Mouse (Mus musculus) liver, adult 2 months (tissue): ENCODE data around the gene Elane. TPM values are rescaled to one million over a fixed set of nuclear protein-coding genes. Genes with fewer than 3 reads are reported as not detected.

Experiments
- DNase-seq: peaks from one replicate; pipeline ENCODE4 v3.0.0-alpha.2; 2011; ENCODE audit warnings: low read depth, low spot score; ENCODE audit errors: extremely low read depth
- H3K27ac ChIP-seq: fragments of 200-500 bp; replicated peaks from 2 replicates; pipeline ENCODE4 v1.5.1; 2012; ENCODE audit warnings: low read depth, mild to moderate bottlenecking, control low read depth, inconsistent platforms, low read length; ENCODE audit not compliant: insufficient read depth
- H3K27me3 ChIP-seq: fragments of 200-500 bp; 2 replicates; pipeline ENCODE4 v1.6.1; 2012; ENCODE audit warnings: mild to moderate bottlenecking, moderate library complexity, low read length, inconsistent platforms; ENCODE audit not compliant: control insufficient read depth, insufficient read depth
- H3K36me3 ChIP-seq: fragments of 200-500 bp; 2 replicates; pipeline ENCODE4 v1.6.1; 2012; ENCODE audit warnings: low read length, inconsistent platforms; ENCODE audit not compliant: control insufficient read depth, insufficient read depth
- H3K4me1 ChIP-seq: fragments of 200-500 bp; 2 replicates; pipeline ENCODE4 v1.6.1; 2011; ENCODE audit warnings: low read length; ENCODE audit not compliant: control insufficient read depth, insufficient read depth
- H3K4me3 ChIP-seq: fragments of 200-500 bp; 2 replicates; pipeline ENCODE4 v1.5.1; 2011; ENCODE audit warnings: low read depth, mild to moderate bottlenecking, control low read depth, low read length, moderate library complexity; ENCODE audit not compliant: insufficient read depth
- H3K79me2 ChIP-seq: fragments of 200-500 bp; 2 replicates; pipeline ENCODE4 v1.6.1; 2012; ENCODE audit warnings: inconsistent platforms, mild to moderate bottlenecking, low read length, moderate library complexity; ENCODE audit not compliant: control insufficient read depth, insufficient read depth
- H3K9ac ChIP-seq: fragments of 200-500 bp; 2 replicates; pipeline ENCODE4 v1.6.1; 2012; ENCODE audit warnings: low read depth, mild to moderate bottlenecking, control low read depth, inconsistent platforms, low read length
- CTCF ChIP-seq: fragments of 200-500 bp; IDR thresholded peaks from 2 replicates; pipeline ENCODE4 v1.5.1; 2011; ENCODE audit warnings: low read depth, low read length, control low read depth
- POLR2A ChIP-seq: fragments of 200-500 bp; IDR thresholded peaks from 2 replicates; pipeline ENCODE4 v1.6.1; 2011; ENCODE audit warnings: low read length, control low read depth; ENCODE audit not compliant: insufficient read depth; ENCODE audit errors: extremely low read depth
- WGBS: fragments of 180-500 bp; shearing (Covaris S2); methylation state at CpG from one replicate; pipeline ENCODE4 v1.1.7; 2018; 5-methylcytosine and 5-hydroxymethylcytosine counted together
- polyA plus RNA-seq: library from polyadenylated mRNA; depleted of rRNA; stranded (reverse); fragments of >200 nt; gene quantifications from 2 replicates; pipeline ENCODE4 v1.2.3, GENCODE M21; 2012
- total RNA-seq: library from RNA; depleted of rRNA; stranded (reverse); fragments of >200 nt; gene quantifications from 2 replicates; pipeline ENCODE4 v1.2.3, GENCODE M21; 2014

The Elane gene
- total and polyA plus RNA-seq, 2 experiments: 0.12 TPM; not detected in 1

DNA sequence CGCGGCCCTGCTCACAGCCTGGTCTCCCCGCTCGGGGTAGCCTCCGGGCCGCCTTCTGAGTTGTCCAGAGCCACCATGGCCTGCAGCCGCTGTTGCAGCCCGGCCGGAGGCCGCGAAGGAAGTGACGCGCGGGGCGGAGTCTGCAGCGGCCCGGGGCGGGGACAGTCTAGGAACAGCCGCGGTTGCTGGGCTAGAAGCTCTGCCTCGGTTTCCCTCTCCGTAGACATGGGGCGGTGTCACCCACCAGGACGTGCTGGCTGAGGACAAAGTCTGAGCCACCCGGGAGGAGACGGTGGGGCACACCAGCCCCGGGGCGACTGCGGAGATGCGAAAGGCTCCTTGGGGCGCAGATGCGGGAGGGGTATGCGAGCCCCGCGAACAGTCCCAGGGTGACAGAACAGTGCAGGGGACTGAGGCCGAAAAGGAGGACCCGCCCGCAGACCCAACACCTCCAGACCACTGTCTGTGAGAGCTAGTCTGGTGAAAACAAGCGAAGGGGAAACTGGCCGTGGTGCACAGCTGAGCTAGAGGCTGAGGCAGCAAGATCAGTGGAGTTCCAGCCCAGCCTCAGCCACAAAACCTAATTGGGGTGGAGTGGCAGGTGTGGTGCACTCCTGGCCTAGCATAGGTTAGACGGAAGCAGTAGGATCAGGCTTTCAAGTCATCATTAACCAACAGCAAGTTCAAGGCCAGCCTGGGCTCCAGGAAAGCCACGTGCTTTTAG lies 30.9 kb downstream of the Elane start, which contains the start of gene Kiss1r:
Gene Kiss1r (plus strand): TSS at position 164 of the 724 bp plus-strand sequence.
- Histone ChIP-seq H3K27me3 (peaks cover 12% of the 10 kb centered on the region), H3K27ac (peak within 1 kb of the TSS; percentile 51), H3K9ac (peak within 1 kb of the TSS; percentile 87), H3K4me1 (peaks cover 4% of the 10 kb centered on the region), H3K36me3 (no peaks in the 10 kb centered on the region), H3K4me3 (peak within 1 kb of the TSS; percentile 73), H3K79me2 (peaks cover 7% of the 10 kb centered on the region; the same call in 1 of the 2 replicates)
- TF ChIP-seq POLR2A (peak; percentile 90), CTCF (no peak)
- 2% methylated on average over 42 of the region's 42 CpGs for WGBS
- peak; percentile 45 for DNase-seq

DNA sequence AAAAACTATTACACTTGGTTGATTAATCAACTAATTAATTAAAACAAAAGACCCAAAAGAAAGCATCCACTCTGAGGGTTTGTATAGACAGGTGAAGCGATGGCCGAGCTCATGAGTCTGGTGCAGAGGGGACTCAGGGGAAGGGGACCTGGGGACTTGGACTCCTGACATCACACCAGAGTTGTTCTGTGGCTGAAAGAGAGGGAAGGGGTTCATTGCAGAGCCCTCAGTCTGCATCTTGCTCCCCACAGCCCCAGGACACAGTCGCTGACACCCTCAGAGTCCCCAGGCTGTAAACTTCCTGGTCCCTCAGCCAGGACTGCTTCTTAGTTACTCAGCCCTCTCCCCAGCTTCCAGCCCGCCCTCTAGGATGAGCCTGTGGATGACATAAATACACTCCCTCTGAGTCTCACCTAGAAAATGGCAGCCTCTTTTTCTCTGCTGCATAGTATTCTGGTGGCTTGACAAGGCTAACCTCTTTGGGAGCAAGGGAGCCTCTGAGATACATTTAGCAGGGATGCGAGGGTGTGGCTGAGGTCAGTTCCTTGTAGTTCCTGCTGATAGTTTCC lies 31.6 kb downstream of the Elane start:
- 83% methylated on average over 5 of the region's 5 CpGs for WGBS
- no peak overlapping the region for H3K9ac ChIP-seq
- H3K4me1 ChIP-seq: peaks cover 4% of the 10 kb centered on the region

DNA sequence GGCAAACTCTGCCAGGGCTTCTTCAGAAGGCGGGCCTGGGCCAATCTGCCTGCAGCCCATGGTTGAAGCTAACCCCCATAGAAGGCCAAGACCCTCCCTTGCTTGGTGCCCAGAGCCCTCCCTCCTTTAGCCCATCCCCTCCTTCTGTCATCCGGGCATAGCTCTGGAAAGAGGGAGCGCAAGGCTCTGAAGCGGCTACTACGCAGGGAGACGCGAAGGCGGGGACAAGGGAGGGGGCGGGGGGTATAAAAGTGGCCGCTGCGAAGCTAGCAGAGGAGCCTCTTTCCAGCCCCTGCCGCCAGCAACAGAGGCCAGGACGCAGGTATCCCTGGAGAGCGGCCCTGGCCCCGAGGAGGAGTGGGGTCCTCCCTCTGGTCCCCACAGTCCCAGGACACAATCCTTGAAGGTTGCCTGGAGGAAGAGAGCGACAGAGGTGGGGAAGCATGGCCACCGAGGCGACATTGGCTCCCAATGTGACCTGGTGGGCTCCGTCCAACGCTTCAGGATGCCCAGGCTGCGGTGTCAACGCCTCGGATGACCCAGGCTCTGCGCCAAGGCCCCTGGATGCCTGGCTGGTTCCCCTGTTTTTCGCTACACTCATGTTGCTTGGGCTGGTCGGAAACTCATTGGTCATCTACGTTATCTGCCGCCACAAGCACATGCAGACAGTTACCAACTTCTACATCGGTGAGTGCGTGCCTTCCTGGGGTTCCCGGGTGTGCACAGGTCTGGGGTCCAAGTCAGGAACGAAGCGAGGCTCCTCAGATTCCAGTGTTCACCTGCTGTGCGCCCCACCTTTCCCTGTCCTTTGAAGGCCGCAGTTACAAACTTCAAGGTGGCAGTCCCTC lies 32.4 kb downstream of the Elane start:
- Histone ChIP-seq H3K4me1 (peaks cover 4% of the 10 kb centered on the region), H3K36me3 (no peaks in the 10 kb centered on the region), H3K79me2 (peaks cover 7% of the 10 kb centered on the region; the same call in 1 of the 2 replicates), H3K27me3 (peaks cover 12% of the 10 kb centered on the region), H3K4me3 (peak overlapping the region; percentile 43; the same call in 1 of the 2 replicates), H3K9ac (0 out of 2 replicates have a peak overlapping the region, but pooled peaks have one; percentile 19), H3K27ac (no peak overlapping the region)
- TF ChIP-seq POLR2A (no peak), CTCF (no peak)
- no peak for DNase-seq
- 31% methylated on average over 35 of the region's 35 CpGs for WGBS

More for the DNA sequence above, 31.6 kb downstream of the Elane start:
- Histone ChIP-seq H3K4me3 (no peak overlapping the region), H3K27me3 (peaks cover 12% of the 10 kb centered on the region), H3K36me3 (no peaks in the 10 kb centered on the region), H3K79me2 (peaks cover 7% of the 10 kb centered on the region; the same call in 1 of the 2 replicates), H3K27ac (no peak overlapping the region)
- TF ChIP-seq CTCF (no peak), POLR2A (no peak)
- DNase-seq: no peak

DNA sequence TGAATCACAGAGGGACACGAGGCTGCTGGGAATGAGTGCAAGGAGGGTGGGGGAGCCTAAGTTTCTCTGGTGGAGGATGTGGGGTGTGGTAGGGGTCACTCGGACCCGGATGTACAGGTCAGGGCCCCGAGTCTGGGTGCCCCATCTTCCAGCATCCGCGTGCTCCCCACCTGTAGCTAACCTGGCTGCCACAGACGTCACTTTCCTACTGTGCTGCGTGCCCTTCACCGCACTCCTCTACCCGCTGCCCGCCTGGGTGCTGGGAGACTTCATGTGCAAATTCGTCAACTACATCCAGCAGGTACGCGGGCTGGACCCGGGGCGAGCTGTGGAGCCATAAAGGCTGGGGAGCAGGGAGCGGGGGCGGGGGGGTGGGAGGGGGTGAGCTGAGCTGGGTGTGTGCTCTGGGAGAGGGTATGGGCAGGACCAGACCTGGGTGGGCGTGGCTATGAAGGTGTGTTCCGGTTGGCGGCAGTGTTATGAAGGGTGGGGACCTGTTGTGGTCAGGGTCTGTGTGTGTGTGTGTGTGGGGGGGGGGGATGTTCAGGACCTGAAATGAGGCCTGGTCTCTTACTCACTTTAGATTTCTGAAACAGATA lies 33.3 kb downstream of the Elane start:
- Histone ChIP-seq H3K27me3 (peaks cover 12% of the 10 kb centered on the region), H3K27ac (no peak overlapping the region), H3K4me3 (no peak overlapping the region), H3K4me1 (peaks cover 4% of the 10 kb centered on the region), H3K9ac (no peak overlapping the region), H3K79me2 (peaks cover 7% of the 10 kb centered on the region; the same call in 1 of the 2 replicates), H3K36me3 (no peaks in the 10 kb centered on the region)
- WGBS: 16% methylated on average over 21 of the region's 21 CpGs
- TF ChIP-seq CTCF (no peak), POLR2A (no peak)
- DNase-seq: no peak

DNA sequence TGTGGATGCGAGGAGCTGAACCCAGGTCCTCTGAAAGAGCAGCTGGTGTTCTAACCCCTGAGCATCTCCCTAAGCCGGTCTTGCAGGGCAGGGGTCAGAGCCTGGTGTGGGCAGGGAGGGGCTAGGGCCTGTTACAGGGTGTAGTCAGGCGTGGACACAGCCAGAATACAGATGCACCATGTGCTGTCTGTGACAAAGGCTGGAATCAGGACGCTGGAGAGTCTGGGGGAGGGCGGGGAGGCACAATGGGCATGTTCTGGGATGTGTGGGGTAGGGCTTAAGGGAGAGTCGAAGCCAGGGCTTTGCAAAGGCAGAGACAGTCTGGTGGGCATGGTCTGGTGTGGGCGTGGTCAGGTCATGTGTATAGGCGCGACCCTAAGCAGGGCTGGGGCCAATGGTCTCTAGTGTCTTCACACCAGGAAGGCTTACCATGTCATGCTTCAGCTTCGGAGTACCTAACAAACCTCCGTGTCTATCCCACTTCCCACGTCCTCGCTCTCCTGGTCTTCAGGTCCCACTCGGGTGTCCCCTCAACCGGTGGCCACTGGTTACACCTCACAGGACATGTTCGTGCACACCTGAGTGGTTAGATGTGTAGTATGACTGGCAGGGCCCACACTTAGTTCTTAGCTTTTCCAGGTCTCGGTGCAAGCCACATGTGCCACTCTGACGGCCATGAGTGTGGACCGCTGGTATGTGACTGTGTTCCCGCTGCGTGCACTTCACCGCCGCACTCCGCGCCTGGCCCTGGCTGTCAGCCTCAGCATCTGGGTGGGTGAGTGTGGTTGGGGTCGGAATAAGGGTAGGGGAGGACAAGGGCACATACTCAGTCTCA lies 34.2 kb downstream of the Elane start:
- Histone ChIP-seq H3K27ac (no peak overlapping the region), H3K4me3 (no peak overlapping the region), H3K36me3 (no peaks in the 10 kb centered on the region), H3K27me3 (peaks cover 12% of the 10 kb centered on the region), H3K9ac (no peak overlapping the region), H3K4me1 (peaks cover 4% of the 10 kb centered on the region), H3K79me2 (peaks cover 7% of the 10 kb centered on the region; the same call in 1 of the 2 replicates)
- 35% methylated on average over 26 of the region's 26 CpGs for WGBS
- no peak for DNase-seq
- TF ChIP-seq POLR2A: no peak
- TF ChIP-seq CTCF: no peak
